Mouse (Mus musculus): Measurements from ENCODE around the gene Nutm1. TPM values are rescaled to one million over a fixed set of nuclear protein-coding genes. Genes with fewer than 3 reads are reported as not detected.

The Nutm1 gene
- polyA plus RNA-seq, 2 experiments: not detected

DNA sequence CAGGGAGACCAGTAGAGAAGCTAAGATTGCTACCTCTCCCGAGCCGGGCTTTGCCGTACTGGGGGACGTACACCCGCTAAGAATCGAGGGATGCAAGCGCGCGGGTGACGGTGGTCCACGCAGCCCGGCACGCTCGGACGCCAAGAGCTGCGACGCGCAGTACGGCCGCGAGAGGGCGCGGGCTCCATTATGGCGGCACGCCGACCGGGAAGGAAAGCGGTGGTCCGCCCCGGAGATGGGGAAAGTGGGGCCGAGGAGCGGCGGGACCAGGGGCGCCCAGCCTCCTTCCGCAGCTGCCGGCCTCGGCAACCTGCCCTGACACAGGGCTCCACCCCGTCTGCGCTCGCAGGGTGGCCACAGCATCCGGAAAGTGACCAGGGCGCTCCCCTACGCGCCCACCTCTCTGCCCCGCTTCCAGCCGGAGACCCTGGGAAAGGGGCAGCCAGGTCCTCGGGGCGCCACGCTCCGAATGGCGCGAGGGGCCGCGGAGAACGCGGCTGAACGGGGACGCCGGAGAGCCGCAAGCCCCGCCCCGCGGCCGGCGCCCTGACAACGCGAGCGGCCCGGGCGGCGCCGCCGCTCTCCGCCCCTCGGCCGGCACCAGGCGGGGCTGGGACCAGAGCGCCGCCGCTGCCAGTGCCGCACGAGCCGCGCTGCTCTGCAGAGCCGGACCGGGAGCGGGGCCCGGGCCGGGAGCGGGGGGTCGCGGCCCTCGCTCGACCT lies 19.7 kb downstream of the Nutm1 start, which contains the start of gene Lpcat4:
Gene Lpcat4, plus strand, starts transcription at position 257 of the 723 bp plus-strand sequence.
- Histone ChIP-seq H3K36me3 (ENCODE audit: control insufficient read depth, insufficient read depth, low read length) (peaks cover 6% of the 10 kb centered on the region), H3K4me3 (replicated peaks; ENCODE audit: low read length) (peak within 1 kb of the TSS; percentile 77), H3K4me2 (replicated peaks; ENCODE audit: low read depth, low read length, severe bottlenecking) (peak within 1 kb of the TSS; percentile 88), H3K4me1 (ENCODE audit: control insufficient read depth, insufficient read depth, low read length) (peaks cover 9% of the 10 kb centered on the region; the same call in 1 of the 2 replicates), H3K27me3 (ENCODE audit: control insufficient read depth, insufficient read depth, low read length) (no peaks in the 10 kb centered on the region), H3K9me3 (ENCODE audit: control insufficient read depth, low read length) (no peaks in the 10 kb centered on the region), H3K27ac (replicated peaks; ENCODE audit: low read depth, low read length) (peak within 1 kb of the TSS; percentile 93), H3K9ac (ENCODE audit: low read depth, low read length, severe bottlenecking) (peak within 1 kb of the TSS; percentile 80)
- ATAC-seq (ENCODE audit: low FRiP score, low read depth) (peak; percentile 90), DNase-seq (ENCODE audit: low spot score) (peak; percentile 78)
- TF ChIP-seq POLR2A (IDR thresholded peaks at IDR 0.05; ENCODE audit: borderline replicate concordance, extremely low read depth, insufficient read depth, insufficient read length): peak; percentile 69; the same call in 1 of the 2 replicates
- under 1% methylated on average over 56 of the region's 94 CpGs for WGBS

GRCm38 (mm10) chr2:112238006-112238405 lies 21.1 kb downstream of the Nutm1 start:
- no peak overlapping the region for H3K9ac ChIP-seq (ENCODE audit: low read depth, low read length, severe bottlenecking)
- peaks cover 9% of the 10 kb centered on the region; the same call in 1 of the 2 replicates for H3K4me1 ChIP-seq (ENCODE audit: control insufficient read depth, insufficient read depth, low read length)
- no peak for TF ChIP-seq POLR2A (IDR thresholded peaks at IDR 0.05; ENCODE audit: borderline replicate concordance, extremely low read depth, insufficient read depth, insufficient read length)
- 3% methylated on average over 4 of the region's 4 CpGs for whole genome bisulfite sequencing
- no peak overlapping the region for H3K4me3 ChIP-seq (replicated peaks; ENCODE audit: low read length)
- DNase-seq (ENCODE audit: low spot score) (no peak), ATAC-seq (ENCODE audit: low FRiP score, low read depth) (no peak)
- H3K36me3 ChIP-seq (ENCODE audit: control insufficient read depth, insufficient read depth, low read length): no peaks in the 10 kb centered on the region
- no peak overlapping the region for H3K27ac ChIP-seq (replicated peaks; ENCODE audit: low read depth, low read length)
- H3K9me3 ChIP-seq (ENCODE audit: control insufficient read depth, low read length): no peaks in the 10 kb centered on the region
- H3K27me3 ChIP-seq (ENCODE audit: control insufficient read depth, insufficient read depth, low read length): no peaks in the 10 kb centered on the region
- H3K4me2 ChIP-seq (replicated peaks; ENCODE audit: low read depth, low read length, severe bottlenecking): no peak overlapping the region

- ATAC-seq (ENCODE audit: low FRiP score, low read depth) (no peak), DNase-seq (ENCODE audit: low spot score) (no peak)
- no peak overlapping the region for H3K9ac ChIP-seq (ENCODE audit: low read depth, low read length, severe bottlenecking)
- no peaks in the 10 kb centered on the region for H3K36me3 ChIP-seq (ENCODE audit: control insufficient read depth, insufficient read depth, low read length)
- TF ChIP-seq POLR2A (IDR thresholded peaks at IDR 0.05; ENCODE audit: borderline replicate concordance, extremely low read depth, insufficient read depth, insufficient read length): no peak
- H3K4me1 ChIP-seq (ENCODE audit: control insufficient read depth, insufficient read depth, low read length): peaks cover 9% of the 10 kb centered on the region; the same call in 1 of the 2 replicates
- H3K27ac ChIP-seq (replicated peaks; ENCODE audit: low read depth, low read length): no peak overlapping the region
- H3K9me3 ChIP-seq (ENCODE audit: control insufficient read depth, low read length): no peaks in the 10 kb centered on the region
- 74% methylated on average over 2 of the region's 2 CpGs for WGBS
- no peaks in the 10 kb centered on the region for H3K27me3 ChIP-seq (ENCODE audit: control insufficient read depth, insufficient read depth, low read length)
- no peak overlapping the region for H3K4me3 ChIP-seq (replicated peaks; ENCODE audit: low read length)
- H3K4me2 ChIP-seq (replicated peaks; ENCODE audit: low read depth, low read length, severe bottlenecking): no peak overlapping the region
Measured at GRCm38 (mm10) chr2:112236620-112237019, 22.5 kb downstream of the Nutm1 start.

DNA sequence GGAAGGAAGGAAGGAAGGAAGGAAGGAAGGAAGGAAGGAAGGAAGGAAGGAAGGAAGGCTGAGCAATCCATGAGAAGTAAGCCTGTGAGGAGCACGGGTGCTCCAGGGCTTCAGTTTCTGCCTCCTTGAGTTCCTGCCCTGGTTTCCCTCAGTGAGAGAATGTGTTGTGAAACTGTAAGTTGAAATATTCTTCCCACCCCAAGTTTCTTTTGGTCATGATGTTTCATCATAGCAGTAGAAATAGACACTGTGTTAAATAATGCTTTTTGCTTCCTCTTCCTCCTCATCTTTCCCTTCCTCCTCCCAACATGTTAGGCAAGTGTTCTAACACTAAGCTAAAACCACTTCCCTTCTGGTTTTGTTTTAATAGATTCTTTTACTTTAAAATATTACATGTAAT lies 26.5 kb downstream of the Nutm1 start:
- no peak overlapping the region for H3K4me3 ChIP-seq (replicated peaks; ENCODE audit: low read length)
- H3K27ac ChIP-seq (replicated peaks; ENCODE audit: low read depth, low read length): no peak overlapping the region
- H3K27me3 ChIP-seq (ENCODE audit: control insufficient read depth, insufficient read depth, low read length): no peaks in the 10 kb centered on the region
- H3K4me2 ChIP-seq (replicated peaks; ENCODE audit: low read depth, low read length, severe bottlenecking): no peak overlapping the region
- TF ChIP-seq POLR2A (IDR thresholded peaks at IDR 0.05; ENCODE audit: borderline replicate concordance, extremely low read depth, insufficient read depth, insufficient read length): no peak
- H3K36me3 ChIP-seq (ENCODE audit: control insufficient read depth, insufficient read depth, low read length): no peaks in the 10 kb centered on the region
- DNase-seq (ENCODE audit: low spot score) (no peak), ATAC-seq (ENCODE audit: low FRiP score, low read depth) (no peak)
- H3K9me3 ChIP-seq (ENCODE audit: control insufficient read depth, low read length): no peaks in the 10 kb centered on the region
- H3K9ac ChIP-seq (ENCODE audit: low read depth, low read length, severe bottlenecking): no peak overlapping the region
- 64% methylated on average over 1 of the region's 1 CpGs for WGBS
- H3K4me1 ChIP-seq (ENCODE audit: control insufficient read depth, insufficient read depth, low read length): no peaks in the 10 kb centered on the region

DNA sequence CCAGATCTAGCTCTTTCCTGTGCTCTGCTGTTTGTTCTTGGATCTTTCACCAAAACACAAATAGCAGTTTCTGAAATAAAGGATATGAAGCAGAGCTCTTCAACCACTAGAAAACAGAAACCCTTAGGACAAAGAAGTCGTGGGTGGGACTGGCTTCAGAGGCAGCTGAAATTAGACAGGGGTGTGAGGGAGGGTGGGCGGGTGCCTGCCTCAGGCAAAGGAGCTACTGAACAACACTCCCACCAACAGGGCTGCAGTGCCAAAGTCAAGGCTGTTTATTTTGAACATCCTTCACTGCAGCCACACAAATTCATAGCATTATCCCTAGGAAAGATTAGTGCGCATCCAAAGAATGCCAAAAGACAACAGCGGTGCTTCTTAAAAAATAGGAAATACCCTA lies 34.7 kb downstream of the Nutm1 start:
- no peak for ATAC-seq (ENCODE audit: low FRiP score, low read depth)
- no peaks in the 10 kb centered on the region for H3K27me3 ChIP-seq (ENCODE audit: control insufficient read depth, insufficient read depth, low read length)
- no peak overlapping the region for H3K27ac ChIP-seq (replicated peaks; ENCODE audit: low read depth, low read length)
- no peak for TF ChIP-seq POLR2A (IDR thresholded peaks at IDR 0.05; ENCODE audit: borderline replicate concordance, extremely low read depth, insufficient read depth, insufficient read length)
- H3K4me1 ChIP-seq (ENCODE audit: control insufficient read depth, insufficient read depth, low read length): no peaks in the 10 kb centered on the region
- H3K4me3 ChIP-seq (replicated peaks; ENCODE audit: low read length): no peak overlapping the region
- no peak for DNase-seq (ENCODE audit: low spot score)
- H3K9me3 ChIP-seq (ENCODE audit: control insufficient read depth, low read length): no peaks in the 10 kb centered on the region
- no peak overlapping the region for H3K4me2 ChIP-seq (replicated peaks; ENCODE audit: low read depth, low read length, severe bottlenecking)
- 56% methylated on average over 4 of the region's 4 CpGs for WGBS
- no peak overlapping the region for H3K9ac ChIP-seq (ENCODE audit: low read depth, low read length, severe bottlenecking)
- no peaks in the 10 kb centered on the region for H3K36me3 ChIP-seq (ENCODE audit: control insufficient read depth, insufficient read depth, low read length)
